Mouse (Mus musculus): ENCODE data around the gene Ccl20.

Gene Ccl20

DNA sequence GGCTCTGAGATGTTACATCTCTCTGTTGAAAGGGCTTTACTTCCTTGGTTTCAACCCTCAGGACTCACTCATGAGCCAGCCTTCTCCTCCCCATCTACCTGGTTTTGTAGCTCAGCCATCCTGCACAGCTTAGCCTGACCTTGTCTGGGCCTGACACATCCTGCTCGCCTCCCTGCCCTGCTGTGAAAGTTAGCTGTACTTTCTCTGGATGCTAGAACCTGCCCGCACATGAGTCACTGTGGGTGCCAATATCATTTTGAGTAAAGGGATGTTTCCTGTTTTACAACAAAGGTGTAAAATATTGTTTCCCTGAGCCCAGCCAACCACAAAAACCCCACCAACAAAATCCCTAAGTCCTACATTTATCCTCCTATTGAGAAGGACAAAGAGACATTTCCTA lies 6.6 kb downstream of the Ccl20 start:
- ChIA-PET CTCF (no interaction called here), POLR2A (no interaction called here)

DNA sequence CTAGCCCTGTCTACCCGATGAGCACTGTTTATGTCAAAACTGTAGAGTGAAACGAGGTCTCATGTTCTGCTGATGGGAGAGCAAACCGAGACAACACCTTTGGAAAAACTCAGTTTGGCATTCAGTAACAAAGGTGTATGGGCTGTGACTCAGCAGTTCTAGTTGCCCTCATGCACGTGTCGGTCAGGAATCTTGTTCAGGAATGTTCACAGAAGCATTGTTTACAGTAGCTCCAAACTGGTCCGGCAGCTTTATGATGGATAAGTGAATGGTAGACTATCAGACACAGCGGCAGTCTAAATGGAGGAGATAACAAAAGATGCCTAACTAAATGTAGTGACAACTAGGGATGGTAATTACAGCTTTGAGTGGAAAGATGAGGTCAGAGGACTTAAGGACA lies 19.3 kb downstream of the Ccl20 start:
- ChIA-PET CTCF (no interaction called here), POLR2A (interaction anchor here in 1 of 4 experiments (0.7 kb wide), 1 partner anchor 58 kb away, joined by 3 read pairs; no protein-coding TSS in a partner anchor)

DNA sequence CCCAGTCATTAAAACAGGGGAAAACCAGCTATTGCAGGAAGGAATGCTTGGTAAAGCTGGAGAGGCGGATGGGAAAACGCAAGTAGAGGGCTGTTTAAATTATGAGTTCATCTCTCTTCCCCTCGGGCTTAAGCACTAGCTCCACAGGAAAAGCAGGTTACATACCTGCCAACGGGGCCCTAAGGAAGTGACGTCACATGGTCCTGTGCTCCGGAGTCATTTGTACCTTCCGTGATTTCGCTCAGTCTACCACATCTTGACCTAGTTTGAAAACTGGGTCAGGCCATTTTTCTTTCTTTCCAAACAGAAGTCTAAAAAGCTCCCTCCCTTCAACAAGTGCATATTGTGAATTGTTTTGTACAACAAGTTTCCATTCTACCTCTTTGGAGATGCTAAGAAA lies 21.3 kb downstream of the Ccl20 start:
- POLR2A ChIA-PET: interaction anchor here in 1 of 4 experiments (1.0 kb wide), 1 partner anchor 18 kb away, joined by 3 read pairs; no protein-coding TSS in a partner anchor
- CTCF ChIA-PET: no interaction called here

DNA sequence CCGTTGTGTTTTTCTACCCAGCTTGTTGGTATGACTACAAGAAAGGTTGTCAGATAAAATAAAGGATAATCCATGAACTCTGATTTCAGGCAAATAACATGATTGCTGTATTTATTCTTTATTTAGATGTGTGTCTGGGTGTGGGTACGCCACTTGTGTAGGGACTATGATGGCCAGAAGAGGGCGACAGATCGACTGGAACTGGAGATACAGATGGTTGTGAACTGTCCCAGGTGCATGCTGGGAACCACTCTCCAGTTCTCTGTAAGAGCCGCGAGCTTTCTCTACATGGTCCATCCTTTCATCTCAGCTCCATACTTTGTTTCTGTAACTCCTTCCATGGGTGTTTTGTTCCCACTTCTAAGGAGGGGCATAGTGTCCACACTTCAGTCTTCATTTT lies 22.2 kb downstream of the Ccl20 start:
- ChIA-PET CTCF (interaction anchor here in 2 of 4 experiments (0.6 to 0.7 kb wide), 2 partner anchors 49 to 70 kb away, joined by 3 to 5 read pairs; no protein-coding TSS in a partner anchor), POLR2A (no interaction called here)

DNA sequence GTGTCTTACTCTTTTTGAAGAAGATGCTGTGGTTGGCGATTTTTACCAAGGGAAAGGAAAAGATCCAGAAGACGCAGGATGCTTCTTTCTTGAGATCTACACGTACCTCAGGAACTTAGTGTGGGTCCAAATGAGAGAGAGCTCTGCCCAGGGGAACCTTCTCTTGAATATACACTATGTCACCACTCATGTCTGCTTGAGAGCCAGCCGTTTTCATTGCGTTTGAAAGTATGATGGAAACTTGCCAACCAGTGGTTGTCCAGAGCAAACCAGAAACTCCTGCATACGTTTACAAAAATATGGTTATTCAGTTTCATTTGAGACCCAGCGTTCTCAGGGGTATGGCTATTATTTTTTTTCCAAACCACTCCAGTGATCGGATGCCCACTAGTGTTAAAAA lies 24.9 kb downstream of the Ccl20 start:
- ChIA-PET POLR2A (no interaction called here), CTCF (no interaction called here)

DNA sequence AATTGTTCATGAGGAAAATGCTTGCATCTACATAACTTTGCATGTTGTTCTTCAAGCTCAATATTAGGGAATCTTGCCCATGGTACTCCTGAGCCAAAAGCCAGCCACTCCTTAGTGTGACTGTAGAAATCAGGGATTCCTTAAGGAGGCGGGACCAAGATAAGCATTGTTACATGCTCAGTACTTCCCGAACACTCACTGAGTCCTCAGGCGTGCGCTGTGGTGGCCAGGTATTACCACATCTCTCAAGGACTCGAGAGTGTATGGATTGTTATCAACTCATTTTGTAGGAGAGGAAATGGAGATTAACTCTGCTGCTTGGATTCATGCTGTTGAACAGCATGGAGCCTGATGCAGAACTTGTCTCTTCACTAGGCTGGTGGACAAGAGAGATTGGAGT lies 25.5 kb downstream of the Ccl20 start:
- CTCF ChIA-PET: no interaction called here
- POLR2A ChIA-PET: no interaction called here

DNA sequence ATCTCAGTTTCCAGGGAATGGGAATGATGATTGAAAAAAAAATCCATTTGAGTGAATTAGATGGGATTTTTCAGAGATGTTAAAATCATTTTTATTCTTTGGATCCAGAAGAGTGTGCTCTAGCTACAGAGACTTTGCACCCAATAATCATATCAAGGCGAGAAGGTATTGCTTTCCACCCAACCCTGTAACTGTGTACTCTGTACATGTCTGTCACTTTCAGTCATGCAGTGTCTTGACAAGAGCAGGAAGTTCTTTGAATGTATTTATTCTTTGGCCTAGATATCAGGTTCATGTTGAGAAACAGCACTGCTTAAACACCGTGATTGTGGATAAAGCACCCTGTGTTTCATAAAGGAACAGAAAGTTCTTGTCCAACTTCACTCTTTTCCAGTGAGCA lies 30.0 kb downstream of the Ccl20 start:
- ChIA-PET CTCF (no interaction called here), POLR2A (no interaction called here)

DNA sequence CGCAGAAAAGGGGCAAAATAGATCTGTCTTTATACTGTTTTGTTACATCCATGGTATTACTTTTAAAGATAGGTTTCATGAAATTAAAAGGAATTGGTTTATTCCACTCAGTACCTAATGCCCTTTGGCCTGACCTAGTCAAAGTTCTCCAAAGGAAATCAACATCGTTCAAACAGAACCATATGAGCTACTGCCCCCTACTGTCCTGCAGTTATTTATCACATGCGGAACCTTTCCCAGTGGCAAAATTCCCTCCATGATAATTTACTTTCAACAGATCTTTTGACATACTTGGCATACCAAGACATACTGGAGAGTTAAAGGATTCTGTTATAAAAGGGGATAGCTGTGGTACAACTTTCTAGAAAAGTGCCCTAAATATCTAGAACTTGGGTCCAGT lies 33.7 kb downstream of the Ccl20 start:
- CTCF ChIA-PET: interaction anchor here in 2 of 4 experiments (0.5 to 1.4 kb wide), 4 partner anchors 9 to 85 kb away, joined by 3 to 4 read pairs (median 3); partner anchors contain the start of gene Daw1 (in 1 of the 2)
- POLR2A ChIA-PET: no interaction called here

DNA sequence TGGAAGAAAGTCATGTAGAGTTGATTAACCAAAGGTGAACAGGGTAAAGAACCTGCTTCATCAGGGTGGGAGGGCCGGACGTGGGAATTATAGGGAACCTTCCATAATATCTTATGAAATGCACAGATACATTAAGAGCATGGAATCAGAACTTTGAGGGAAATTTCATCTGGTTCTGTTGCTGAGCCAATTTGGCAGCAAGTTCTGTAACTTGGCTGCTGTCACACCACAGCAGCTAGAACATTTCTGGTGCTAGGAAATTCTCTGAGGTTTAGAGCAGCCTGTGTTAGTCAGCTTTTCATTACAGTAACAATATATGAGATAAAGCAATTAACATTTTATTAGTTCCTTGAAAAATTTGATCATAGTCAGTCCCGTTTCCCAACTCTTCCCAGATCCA lies 36.4 kb downstream of the Ccl20 start:
- CTCF ChIA-PET: no interaction called here
- POLR2A ChIA-PET: no interaction called here

DNA sequence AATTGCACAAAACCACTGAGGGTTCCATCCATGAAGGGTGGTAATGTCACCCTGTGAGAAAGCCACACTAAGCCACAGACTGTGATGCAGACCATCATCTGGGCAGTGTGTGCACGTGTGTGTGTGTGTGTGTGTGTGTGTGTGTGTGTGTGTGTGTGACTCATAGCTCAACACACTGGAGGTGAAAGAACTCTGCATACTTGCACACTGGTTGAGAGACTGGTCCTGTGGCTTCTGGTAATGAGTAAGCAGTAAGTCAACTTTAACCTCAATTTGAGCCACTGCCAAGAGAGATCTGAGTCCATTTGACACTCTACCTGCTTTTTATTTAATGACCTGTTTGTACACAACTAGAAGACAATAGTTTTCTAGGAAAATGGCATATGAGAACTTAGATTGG lies 40.3 kb downstream of the Ccl20 start:
- ChIA-PET POLR2A (no interaction called here), CTCF (no interaction called here)

DNA sequence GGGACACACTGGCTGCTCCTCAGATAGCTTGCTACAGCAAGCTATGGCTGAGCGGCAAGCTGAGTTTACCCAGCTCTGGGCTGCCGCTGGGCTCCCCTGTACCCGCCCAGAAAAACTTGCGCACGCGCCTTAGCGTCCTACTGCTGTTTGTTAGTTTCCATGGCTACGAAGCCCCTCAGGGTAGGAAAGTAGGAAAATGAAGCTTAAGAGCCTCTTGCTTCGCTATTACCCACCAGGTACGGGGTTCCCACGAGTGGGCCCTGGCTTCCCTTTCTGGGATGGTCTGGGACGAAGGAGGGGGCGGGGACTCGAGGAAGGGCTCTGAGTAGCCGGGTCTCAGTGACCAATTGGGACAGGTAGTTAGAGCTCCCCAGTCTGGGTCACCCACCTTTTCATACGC lies 43.0 kb downstream of the Ccl20 start, which contains the start of gene Daw1:
Gene Daw1, plus strand, starts transcription at position 150 of the 400 bp plus-strand sequence.
- CTCF ChIA-PET: interaction anchor here in 1 of 4 experiments (0.9 kb wide), 1 partner anchor 9 kb away, joined by 4 read pairs; no protein-coding TSS in a partner anchor
- POLR2A ChIA-PET: interaction anchor here in 3 of 4 experiments (0.6 to 1.4 kb wide), 4 partner anchors 43 to 843 kb away, joined by 3 read pairs; no protein-coding TSS in a partner anchor

DNA sequence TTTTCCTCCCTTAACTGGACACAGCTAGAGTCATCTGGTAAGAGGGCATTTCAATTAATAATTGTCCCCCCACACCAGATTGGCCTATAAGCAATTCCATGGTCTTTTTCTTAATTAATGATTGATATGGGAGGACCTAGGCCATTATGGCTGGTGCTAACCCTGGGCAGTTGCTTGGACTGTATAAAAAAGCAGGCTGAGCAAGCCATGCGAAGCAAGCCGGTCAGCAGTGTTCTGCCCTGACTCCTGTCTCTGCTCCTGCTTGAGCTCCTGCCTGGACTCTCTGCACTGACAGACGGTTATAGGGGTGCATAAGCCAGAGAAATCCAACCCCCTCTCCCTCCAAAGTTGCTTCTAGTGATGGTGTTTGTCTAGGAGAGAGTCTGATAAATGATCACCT lies 45.1 kb downstream of the Ccl20 start:
- POLR2A ChIA-PET: no interaction called here

DNA sequence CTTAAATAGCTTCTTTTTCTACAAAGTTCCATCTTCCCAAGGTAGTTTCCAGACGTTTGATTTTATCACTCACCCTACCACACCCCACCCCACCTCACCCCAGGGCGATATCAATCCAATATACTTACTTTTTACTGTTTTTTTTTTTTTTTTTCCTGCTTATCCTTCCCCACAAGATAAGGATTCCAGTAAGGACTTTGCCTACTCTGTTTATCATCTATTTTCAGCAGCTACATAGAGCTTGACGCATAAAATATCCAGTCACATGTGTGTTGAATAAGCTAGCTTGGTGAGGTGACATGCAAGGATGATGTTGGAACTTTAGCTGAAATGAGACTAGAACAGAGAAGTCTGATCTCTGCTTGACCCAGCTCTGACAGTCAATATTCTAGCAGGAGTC lies 47.5 kb downstream of the Ccl20 start:
- POLR2A ChIA-PET: no interaction called here
- CTCF ChIA-PET: no interaction called here

More for the DNA sequence above, 45.1 kb downstream of the Ccl20 start:
- CTCF ChIA-PET: no interaction called here
